ENCODE assay signal across 26 mouse cellular contexts in the genomic region with DNA sequence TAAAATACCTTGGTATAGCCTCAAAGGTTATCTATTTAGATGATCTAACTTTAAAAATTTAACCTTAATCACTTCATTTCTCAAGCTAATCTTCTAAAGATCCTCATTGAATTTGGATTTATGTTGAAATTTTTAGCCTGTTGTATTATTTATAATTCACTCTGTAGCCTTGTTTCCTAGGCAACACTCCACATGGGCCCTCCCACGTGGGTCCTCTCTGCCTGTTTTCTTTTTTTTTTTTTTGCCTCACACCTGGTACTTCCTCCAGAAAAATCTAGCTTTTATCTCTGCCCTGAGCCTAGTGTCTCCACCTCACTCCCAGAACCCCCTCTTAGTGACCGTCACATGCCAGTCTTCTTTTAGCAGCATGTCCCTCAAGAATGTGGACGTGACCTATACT.
DNase-seq lines count a peak whose midpoint lies in the region; ATAC-seq and TF ChIP-seq lines count a peak whose summit lies in the region.
"Had no signal": no experiment of that assay in that cellular context is flagged by ENCODE, and none has a peak within 500 bp of the region (broad histone marks: within the 10 kb centered on the region; RNA-seq: fewer than 3 reads in every experiment).

No protein-coding gene starts in this region.

- H3K4me1 ChIP-seq in hindbrain, postnatal 0 days (ENCODE audit: insufficient read depth, low read length) = no peaks in the 10 kb centered on the region
- H3K4me1 ChIP-seq in hindbrain, embryonic 14.5 days (replicated peaks; ENCODE audit: control insufficient read depth, insufficient read depth, low read length) = no peaks in the 10 kb centered on the region
- H3K4me1 ChIP-seq in midbrain, embryonic 14.5 days (ENCODE audit: control insufficient read depth, insufficient read depth, low read length) = no peaks in the 10 kb centered on the region
- H3K4me1 ChIP-seq in midbrain, embryonic 10.5 days = 0 out of 2 replicates have a peak, but pooled peaks cover 2% of the 10 kb centered on the region
- no peaks in the 10 kb centered on the region for H3K4me1 ChIP-seq in kidney, embryonic 14.5 days (ENCODE audit: control insufficient read depth, insufficient read depth, low read length)
- H3K4me1 ChIP-seq: heart, embryonic 13.5 days; hindbrain, embryonic 15.5 days; limb, embryonic 10.5 days; limb, embryonic 15.5 days; liver, embryonic 13.5 days had no signal

- H3K27ac ChIP-seq in hindbrain, postnatal 0 days = no peak overlapping the region
- H3K27ac ChIP-seq in hindbrain, embryonic 14.5 days = no peak overlapping the region
- no peak overlapping the region for H3K27ac ChIP-seq in midbrain, embryonic 14.5 days (replicated peaks; ENCODE audit: low read depth, low read length)
- H3K27ac ChIP-seq in midbrain, embryonic 10.5 days (replicated peaks) = no peak overlapping the region
- H3K27ac ChIP-seq in kidney, embryonic 14.5 days (ENCODE audit: low read depth, low read length) = no peak overlapping the region
- H3K27ac ChIP-seq: heart, embryonic 13.5 days; hindbrain, embryonic 15.5 days; limb, embryonic 10.5 days; limb, embryonic 15.5 days; liver, embryonic 13.5 days had no signal

- TF ChIP-seq CTCF in hindbrain, postnatal 0 days (IDR thresholded peaks at IDR 0.05; ENCODE audit: low read depth) = no peak

- H3K9ac ChIP-seq in hindbrain, postnatal 0 days (replicated peaks; ENCODE audit: low read length) = no peak overlapping the region
- no peak overlapping the region for H3K9ac ChIP-seq in hindbrain, embryonic 14.5 days
- H3K9ac ChIP-seq in midbrain, embryonic 14.5 days (replicated peaks; ENCODE audit: low read length) = no peak overlapping the region
- no peak overlapping the region for H3K9ac ChIP-seq in kidney, embryonic 14.5 days (ENCODE audit: low read depth, low read length)
- H3K9ac ChIP-seq: heart, embryonic 13.5 days; hindbrain, embryonic 15.5 days; limb, embryonic 15.5 days; liver, embryonic 13.5 days had no signal

- ATAC-seq in hindbrain, postnatal 0 days = no peak
- no peak for ATAC-seq in hindbrain, embryonic 14.5 days (ENCODE audit: low FRiP score)
- ATAC-seq in midbrain, embryonic 14.5 days (ENCODE audit: low FRiP score, low TSS enrichment) = no peak
- no peak for ATAC-seq in kidney, embryonic 14.5 days (ENCODE audit: low FRiP score, low TSS enrichment)
- ATAC-seq: CD4-positive, CD25-positive, alpha-beta regulatory T cell, adult 4 months; lung, postnatal 0 days had no signal

- no peak overlapping the region for H3K4me2 ChIP-seq in hindbrain, postnatal 0 days (ENCODE audit: low read depth, low read length)
- no peak overlapping the region for H3K4me2 ChIP-seq in hindbrain, embryonic 14.5 days (replicated peaks)
- H3K4me2 ChIP-seq in midbrain, embryonic 14.5 days (ENCODE audit: low read length) = no peak overlapping the region
- no peak overlapping the region for H3K4me2 ChIP-seq in kidney, embryonic 14.5 days (replicated peaks; ENCODE audit: low read depth, low read length)
- H3K4me2 ChIP-seq: heart, embryonic 13.5 days; hindbrain, embryonic 15.5 days; limb, embryonic 15.5 days; liver, embryonic 13.5 days had no signal

- H3K9me3 ChIP-seq in hindbrain, postnatal 0 days (ENCODE audit: low read length) = no peaks in the 10 kb centered on the region
- no peaks in the 10 kb centered on the region for H3K9me3 ChIP-seq in hindbrain, embryonic 14.5 days (ENCODE audit: control insufficient read depth, low read length)
- no peaks in the 10 kb centered on the region for H3K9me3 ChIP-seq in midbrain, embryonic 14.5 days (ENCODE audit: control insufficient read depth, low read length)
- H3K9me3 ChIP-seq in midbrain, embryonic 10.5 days (replicated peaks) = no peaks in the 10 kb centered on the region
- H3K9me3 ChIP-seq in kidney, embryonic 14.5 days (ENCODE audit: control insufficient read depth, low read length) = no peaks in the 10 kb centered on the region
- H3K9me3 ChIP-seq: heart, embryonic 13.5 days; hindbrain, embryonic 15.5 days; limb, embryonic 10.5 days; limb, embryonic 15.5 days; liver, embryonic 13.5 days; megakaryocyte, embryonic 14.5 days had no signal

- WGBS in hindbrain, postnatal 0 days = 57% methylated on average over 3 of the region's 3 CpGs
- WGBS in hindbrain, embryonic 14.5 days = 65% methylated on average over 3 of the region's 3 CpGs
- WGBS in midbrain, embryonic 14.5 days = 47% methylated on average over 3 of the region's 3 CpGs
- WGBS in midbrain, embryonic 10.5 days = 85% methylated on average over 3 of the region's 3 CpGs
- 76% methylated on average over 3 of the region's 3 CpGs for WGBS in kidney, embryonic 14.5 days

- peak; percentile 44 for DNase-seq in hindbrain, postnatal 0 days (ENCODE audit: low spot score)
- DNase-seq in hindbrain, embryonic 14.5 days (ENCODE audit: low spot score) = no peak
- DNase-seq in midbrain, embryonic 14.5 days = peak; percentile 70
- DNase-seq in midbrain, embryonic 10.5 days (ENCODE audit: low spot score) = no peak
- peak; percentile 33 for DNase-seq in thymus, postnatal 25 days
- no peak for DNase-seq in thymus, postnatal 0 days (ENCODE audit: low spot score)
- DNase-seq: adrenal gland, postnatal 14 days; cerebellum, adult 2 months; cerebellum, postnatal 14 days; gastrocnemius, postnatal 10 days; heart, postnatal 10 days; kidney, adult 18-20 months; kidney, postnatal 36 days; liver, embryonic 13.5 days; lung, adult 18-20 months; lung, postnatal 4 days; retina, postnatal 1 day had no signal

- H3K27me3 ChIP-seq in hindbrain, postnatal 0 days (ENCODE audit: insufficient read depth, low read length) = no peaks in the 10 kb centered on the region
- H3K27me3 ChIP-seq in hindbrain, embryonic 14.5 days (ENCODE audit: control insufficient read depth, insufficient read depth, low read length) = no peaks in the 10 kb centered on the region
- H3K27me3 ChIP-seq in midbrain, embryonic 14.5 days (ENCODE audit: control insufficient read depth, insufficient read depth, low read length) = no peaks in the 10 kb centered on the region
- no peaks in the 10 kb centered on the region for H3K27me3 ChIP-seq in midbrain, embryonic 10.5 days (ENCODE audit: low read depth, poor library complexity, severe bottlenecking)
- no peaks in the 10 kb centered on the region for H3K27me3 ChIP-seq in kidney, embryonic 14.5 days (ENCODE audit: control insufficient read depth, insufficient read depth, low read length)
- H3K27me3 ChIP-seq: heart, embryonic 13.5 days; hindbrain, embryonic 15.5 days; limb, embryonic 15.5 days; liver, embryonic 13.5 days; megakaryocyte, embryonic 14.5 days had no signal

- H3K4me3 ChIP-seq in hindbrain, postnatal 0 days (ENCODE audit: low read length) = no peak overlapping the region
- no peak overlapping the region for H3K4me3 ChIP-seq in hindbrain, embryonic 14.5 days (replicated peaks; ENCODE audit: low read length)
- H3K4me3 ChIP-seq in midbrain, embryonic 14.5 days (replicated peaks; ENCODE audit: low read depth, low read length) = no peak overlapping the region
- H3K4me3 ChIP-seq in midbrain, embryonic 10.5 days = no peak overlapping the region
- H3K4me3 ChIP-seq in kidney, embryonic 14.5 days (ENCODE audit: low read length) = no peak overlapping the region
- H3K4me3 ChIP-seq: erythroblast, embryonic 14.5 days; heart, embryonic 13.5 days; hindbrain, embryonic 15.5 days; limb, embryonic 10.5 days; limb, embryonic 15.5 days; liver, embryonic 13.5 days; megakaryocyte, embryonic 14.5 days had no signal

- H3K36me3 ChIP-seq in hindbrain, postnatal 0 days (ENCODE audit: insufficient read depth, low read length) = no peaks in the 10 kb centered on the region
- no peaks in the 10 kb centered on the region for H3K36me3 ChIP-seq in hindbrain, embryonic 14.5 days (replicated peaks; ENCODE audit: control insufficient read depth, insufficient read depth)
- no peaks in the 10 kb centered on the region for H3K36me3 ChIP-seq in midbrain, embryonic 14.5 days (ENCODE audit: control insufficient read depth, insufficient read depth, low read length)
- no peaks in the 10 kb centered on the region for H3K36me3 ChIP-seq in midbrain, embryonic 10.5 days
- no peaks in the 10 kb centered on the region for H3K36me3 ChIP-seq in kidney, embryonic 14.5 days (ENCODE audit: control insufficient read depth, insufficient read depth, low read length)
- H3K36me3 ChIP-seq: heart, embryonic 13.5 days; hindbrain, embryonic 15.5 days; limb, embryonic 10.5 days; limb, embryonic 15.5 days; liver, embryonic 13.5 days had no signal

Comparison
In these comparisons a context has a peak if more than half of its experiments do, and no peak if none do; other contexts are left out.
1. DNase-seq: peak in hindbrain, postnatal 0 days (single experiment), midbrain, embryonic 14.5 days (single experiment) and thymus, postnatal 25 days (single experiment); none in hindbrain, embryonic 14.5 days (single experiment), midbrain, embryonic 10.5 days (single experiment) and thymus, postnatal 0 days (single experiment).